Mouse (Mus musculus) fat pad, adult 2 months (tissue): ENCODE results near the gene Cela3a.
A peak's percentile ranks its signal among the peaks of the same experiment; 100 is the strongest.

Source experiments
- DNase-seq: peaks from one replicate; pipeline ENCODE4 v3.0.0-alpha.2; 2011; ENCODE audit warnings: low read depth, low spot score; ENCODE audit errors: extremely low read depth

The Cela3a gene

GRCm38 (mm10) chr4:137375314-137376278, 34.0 kb downstream of the Cela3a start:
- DNase-seq = peak; percentile 68

- DNase-seq = no peak
These were observed 35.9 kb downstream of the Cela3a start for GRCm38 (mm10) chr4:137373711-137374110.

GRCm38 (mm10) chr4:137371596-137372523, 37.7 kb downstream of the Cela3a start:
- DNase-seq = no peak

- no peak for DNase-seq
These were observed 39.4 kb downstream of the Cela3a start for GRCm38 (mm10) chr4:137369954-137370750.

- DNase-seq = no peak
These were observed 41.4 kb downstream of the Cela3a start for GRCm38 (mm10) chr4:137368198-137368597.

GRCm38 (mm10) chr4:137367275-137368088, 42.1 kb downstream of the Cela3a start:
- DNase-seq = no peak

- DNase-seq = no peak
These were observed 43.5 kb downstream of the Cela3a start for GRCm38 (mm10) chr4:137366097-137366496.

GRCm38 (mm10) chr4:137365356-137366062, 44.1 kb downstream of the Cela3a start:
- DNase-seq = no peak

- DNase-seq = no peak
These were observed 44.8 kb downstream of the Cela3a start for GRCm38 (mm10) chr4:137364826-137365225.

GRCm38 (mm10) chr4:137360996-137361395, 48.6 kb downstream of the Cela3a start:
- no peak for DNase-seq

GRCm38 (mm10) chr4:137358291-137359002, 51.1 kb downstream of the Cela3a start:
- DNase-seq = no peak

GRCm38 (mm10) chr4:137357517-137358254, 51.9 kb downstream of the Cela3a start, which contains the start of gene Cdc42:
Gene Cdc42, minus strand, starts transcription at chr4:137357720.
- peak; percentile 61 for DNase-seq

- DNase-seq = no peak
These were observed 52.7 kb downstream of the Cela3a start for GRCm38 (mm10) chr4:137356674-137357510.
